Mouse (Mus musculus) left cerebral cortex, postnatal 36 days (tissue): ENCODE data around the gene Golga2. TPM values are rescaled to one million over a fixed set of nuclear protein-coding genes. Genes with fewer than 3 reads are reported as not detected.
"Not testable (repeated sequence)": the region's sequence is repeated elsewhere in the genome, so short reads cannot be mapped to it uniquely, and the experiment has no call there.

ENCODE experiments used
- DNase-seq, 2 experiments: peaks; one replicate each; pipeline ENCODE4 v3.0.0; 2021 to 2022; ENCODE audit warnings: low spot score in 2 of 2, mixed read lengths in 1 of 2
- intact Hi-C: fragments of 180-260 bp; cut with DNase I; formaldehyde crosslinking; loops from one replicate; pipeline ENCODE4 v1.15.1; 2025
- total RNA-seq, 2 experiments: library from RNA; stranded (reverse); gene quantifications; 2 replicates each; pipeline ENCODE4 v1.2.3; 2021

Gene Golga2
- total RNA-seq, 2 experiments from 2014 or later, result 83.4 to 89.9 TPM

DNA sequence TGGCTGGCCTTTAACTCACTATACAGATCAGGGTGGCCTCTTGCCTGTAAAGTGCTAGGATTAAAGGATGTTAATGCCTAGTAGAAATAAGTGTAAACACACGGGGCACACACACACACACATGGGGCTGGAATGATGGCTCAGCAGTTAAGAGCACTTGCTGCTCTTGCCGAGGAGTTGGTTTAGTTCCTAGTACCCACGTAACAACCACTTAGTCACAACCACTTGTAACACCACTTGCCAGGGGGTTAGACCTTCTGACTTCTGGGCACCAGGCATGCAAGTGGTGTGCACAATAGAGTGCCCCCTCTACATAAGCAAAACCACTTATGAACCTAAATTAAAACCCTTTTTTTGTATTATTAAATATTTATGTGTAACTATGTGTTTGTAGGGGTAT, 3.2 kb upstream of the Golga2 start:
- intact Hi-C loops, result no loop called here

DNA sequence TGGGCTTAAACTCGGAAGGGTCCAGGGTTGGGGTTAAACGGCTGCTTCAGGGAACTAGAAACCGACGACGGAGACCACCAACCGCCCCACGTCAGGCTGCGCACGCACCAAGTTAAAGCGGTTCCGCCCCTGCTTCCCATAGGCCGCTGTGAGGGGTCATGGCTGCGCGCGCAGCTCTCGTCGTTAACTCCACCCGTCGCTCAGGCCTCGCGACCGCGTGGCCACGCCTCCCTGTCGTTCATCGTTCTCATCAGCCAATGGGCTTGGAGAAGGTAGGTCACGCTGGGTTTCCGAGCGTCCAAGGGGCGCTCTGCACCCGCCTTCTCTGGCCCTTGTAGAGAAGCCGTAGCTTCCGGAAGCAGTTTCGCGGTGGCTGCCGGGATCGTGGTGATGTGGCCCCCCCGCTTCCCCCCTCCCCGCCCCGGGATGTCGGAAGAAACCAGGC, 761 bp downstream of the Golga2 start, which contains the start of gene Swi5:
Gene Swi5, minus strand, starts transcription at position 153 of the 445 bp plus-strand sequence.
- DNase-seq, result peak; percentile 96 to 97
- intact Hi-C loops, result loop anchor here (5.0 kb wide), 1 partner anchor 151 kb away; no protein-coding TSS in a partner anchor

More for the DNA sequence above, 3.2 kb upstream of the Golga2 start:
- no peak for DNase-seq

DNA sequence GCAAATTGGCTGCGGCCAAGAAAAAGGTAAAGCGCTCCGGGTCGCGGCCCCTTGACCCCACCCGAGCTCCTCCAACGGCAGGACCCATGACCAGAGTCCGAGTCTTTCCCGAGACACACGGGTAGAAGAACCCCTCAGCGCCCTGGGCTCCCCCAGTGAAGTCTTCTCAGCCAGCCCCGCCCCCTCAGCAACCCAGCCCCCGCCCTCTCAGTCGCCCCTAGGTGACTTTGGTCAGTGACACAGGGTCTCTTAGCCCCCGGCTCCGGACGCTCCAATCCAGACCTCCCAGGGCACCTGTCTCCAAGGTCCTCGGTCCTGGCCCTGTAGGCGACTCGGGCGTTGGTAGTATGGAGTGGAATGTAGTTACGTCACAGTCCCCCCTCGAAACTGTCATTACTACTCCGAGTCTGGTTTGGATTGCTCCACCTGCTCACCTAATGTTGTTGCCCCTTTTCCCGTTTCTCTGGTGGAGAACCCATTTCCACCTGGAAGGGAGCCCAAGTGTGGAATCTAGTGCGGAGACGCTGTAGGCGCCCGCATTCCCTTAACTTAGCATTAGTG, 1.3 kb downstream of the Golga2 start:
- no peak for DNase-seq
- intact Hi-C loops, result loop anchor here (5.0 kb wide), 1 partner anchor 151 kb away; no protein-coding TSS in a partner anchor

DNA sequence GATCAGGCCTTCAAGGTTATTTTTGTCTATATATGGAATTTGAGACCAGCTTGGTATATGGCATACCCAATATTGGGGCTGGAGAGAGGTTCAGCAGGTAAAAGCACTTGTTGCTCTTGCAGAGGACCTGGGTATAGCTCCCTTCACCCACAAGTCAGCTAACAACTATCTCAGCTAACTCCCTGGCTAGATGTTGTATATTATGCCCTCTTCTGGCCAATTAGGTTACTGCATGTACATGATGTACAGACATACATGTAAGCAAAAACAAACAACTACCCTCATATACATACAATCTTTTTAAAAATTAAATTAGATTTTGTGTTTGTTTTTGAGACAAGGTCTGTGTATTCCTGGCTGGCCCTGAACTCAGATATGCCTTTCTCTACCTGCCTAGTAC, 2.4 kb downstream of the Golga2 start:
- no peak for DNase-seq
- intact Hi-C loops, result loop anchor here (5.0 kb wide), 1 partner anchor 152 kb away; no protein-coding TSS in a partner anchor

DNA sequence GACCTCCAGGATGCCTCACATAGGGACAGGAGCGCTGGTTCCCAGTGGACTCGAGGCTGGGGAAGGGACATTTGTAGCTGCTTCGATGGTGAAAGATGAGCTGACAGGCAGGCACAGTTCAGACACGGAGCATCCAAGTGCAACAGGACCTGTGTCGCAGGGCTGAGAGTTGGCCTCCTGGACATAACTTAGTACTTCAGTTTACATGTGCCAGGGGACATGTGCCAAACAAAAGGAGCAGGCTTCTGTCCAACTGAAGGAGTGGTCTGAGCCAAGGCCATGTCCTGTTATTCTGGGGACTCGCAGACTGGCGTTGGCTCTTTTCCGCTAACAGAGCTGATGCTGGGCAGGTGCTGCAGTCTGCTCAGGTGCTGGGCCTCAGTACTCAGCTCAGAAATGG, 7.2 kb downstream of the Golga2 start:
- DNase-seq, result no peak
- intact Hi-C loops, result no loop called here

DNA sequence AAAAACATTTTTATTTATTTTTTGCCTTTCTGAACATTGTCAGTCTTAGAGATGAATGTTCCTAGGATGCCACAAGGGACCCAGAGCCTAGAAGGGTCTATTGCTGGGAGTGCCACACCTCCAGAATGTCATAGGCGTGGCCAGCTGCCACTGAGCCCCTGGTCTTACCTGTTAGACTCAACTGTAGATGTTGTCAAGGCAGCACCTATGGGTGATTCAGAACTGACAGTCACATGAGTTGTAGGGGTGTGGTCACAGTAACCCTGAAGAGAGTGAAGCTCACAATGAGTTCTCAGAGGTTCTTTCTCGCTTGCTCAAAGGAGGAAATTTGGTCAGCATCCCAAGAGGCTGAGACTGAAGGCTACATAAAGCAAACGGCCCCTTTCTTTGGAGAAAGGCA, 8.1 kb downstream of the Golga2 start:
- intact Hi-C loops, result no loop called here
- no peak for DNase-seq

DNA sequence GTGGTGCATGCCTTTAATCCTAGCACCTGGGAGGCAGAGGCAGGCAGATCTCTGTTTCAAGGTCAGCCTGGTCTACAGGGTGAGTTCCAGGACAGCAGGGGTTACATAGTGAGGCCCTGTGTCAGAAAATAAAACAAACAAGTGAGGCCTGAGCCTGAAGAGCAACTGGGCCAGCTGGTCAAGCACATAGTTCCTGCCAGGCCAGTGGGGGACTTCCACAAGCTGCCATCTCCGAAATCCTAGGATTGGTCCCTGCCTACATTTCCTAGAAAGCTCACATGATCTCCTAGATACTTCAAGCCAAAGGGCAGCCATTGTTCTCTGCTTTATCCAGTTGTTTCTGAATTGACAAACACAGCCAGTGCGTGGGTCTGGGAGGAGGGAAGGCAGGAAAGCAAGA, 8.7 kb downstream of the Golga2 start:
- intact Hi-C loops, DNase-seq: not testable (repeated sequence)

DNA sequence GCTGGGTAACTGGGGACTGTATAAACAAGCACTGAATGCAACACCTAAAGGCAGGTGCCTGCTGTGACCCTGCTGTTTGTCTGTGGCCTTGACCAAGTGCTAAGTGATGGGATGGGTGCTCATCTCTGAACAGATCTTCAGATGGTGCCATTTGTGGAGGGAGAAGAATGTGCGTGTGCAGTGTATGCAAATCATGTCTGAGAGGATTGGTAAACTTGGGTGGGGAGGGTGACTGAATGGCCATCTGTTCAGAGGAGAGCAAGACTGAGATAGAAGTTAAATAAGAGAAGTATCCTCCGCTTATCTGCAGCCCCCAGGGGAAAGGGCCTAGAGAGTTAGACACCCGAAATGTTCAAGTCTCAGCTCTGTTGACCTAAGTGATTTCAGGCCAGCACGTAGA, 12.3 kb downstream of the Golga2 start:
- DNase-seq, result peak in 1 of 2 experiments; percentile 27
- intact Hi-C loops, result no loop called here

DNA sequence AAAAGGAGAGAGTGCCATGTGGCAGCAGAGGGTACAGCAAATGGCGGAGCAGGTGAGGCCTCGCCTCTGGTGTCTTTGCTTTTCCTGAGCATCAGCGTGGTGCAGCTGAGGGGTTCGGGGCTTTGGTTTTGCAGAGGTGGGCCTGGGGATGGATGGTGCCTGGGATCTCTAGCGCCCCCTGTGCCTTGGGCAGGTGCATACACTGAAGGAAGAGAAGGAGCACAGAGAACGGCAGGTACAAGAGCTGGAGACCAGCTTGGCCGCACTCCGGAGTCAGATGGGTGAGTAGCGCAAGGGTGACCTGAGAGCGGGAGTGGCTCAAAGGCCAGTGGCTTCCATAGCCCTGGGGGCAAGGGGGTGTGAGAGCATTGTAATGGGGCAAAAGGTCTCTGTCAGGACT, 15.8 kb downstream of the Golga2 start:
- intact Hi-C loops, result no loop called here
- DNase-seq, result no peak

DNA sequence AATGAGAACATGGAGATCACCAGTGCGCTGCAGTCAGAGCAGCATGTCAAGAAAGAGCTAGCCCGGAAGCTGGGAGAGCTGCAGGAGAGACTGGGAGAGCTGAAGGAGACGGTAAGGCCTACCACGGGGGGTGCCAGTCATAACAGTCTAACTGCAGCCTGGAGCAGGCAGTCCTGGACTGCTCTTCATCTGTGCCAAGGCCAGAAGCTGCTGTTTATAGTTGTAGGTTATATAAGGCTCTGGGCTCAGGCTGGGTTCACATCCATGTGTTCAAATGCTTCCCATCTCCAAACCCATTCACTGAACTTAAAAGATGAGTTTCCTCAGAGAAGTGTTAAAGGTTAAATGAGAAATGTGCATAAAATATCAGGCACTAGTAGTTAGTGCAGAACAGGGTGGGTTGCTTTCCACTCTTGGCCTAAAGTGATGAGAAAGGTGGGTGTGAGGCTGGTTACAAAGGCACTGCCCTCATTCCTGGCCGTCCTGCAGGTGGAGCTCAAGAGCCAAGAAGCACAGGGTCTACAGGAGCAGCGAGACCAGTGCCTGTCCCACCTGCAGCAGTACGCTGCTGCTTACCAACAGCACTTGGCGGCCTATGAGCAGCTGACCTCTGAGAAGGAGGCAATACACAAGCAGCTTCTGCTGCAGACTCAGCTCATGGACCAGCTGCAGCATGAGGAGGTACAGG, 17.1 kb downstream of the Golga2 start:
- intact Hi-C loops, result no loop called here
- peak; percentile 72 to 75 for DNase-seq

DNA sequence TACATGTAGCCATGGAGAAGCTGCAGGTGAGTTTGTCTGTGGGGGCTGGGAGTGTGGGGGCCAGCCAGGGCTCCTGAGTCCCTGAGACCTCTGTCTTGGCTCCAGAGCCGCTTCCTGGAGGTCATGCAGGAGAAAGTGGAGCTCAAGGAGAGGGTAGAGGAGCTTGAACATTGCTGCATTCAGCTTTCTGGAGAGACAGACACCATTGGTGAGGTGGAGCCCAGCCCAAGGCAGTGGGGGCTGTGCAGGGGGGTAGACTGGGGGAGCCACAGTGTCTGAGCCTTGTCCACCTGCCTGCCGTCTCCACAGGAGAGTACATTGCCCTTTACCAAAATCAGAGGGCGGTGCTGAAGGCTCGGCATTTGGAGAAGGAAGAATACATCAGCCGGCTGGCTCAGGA, 18.5 kb downstream of the Golga2 start:
- intact Hi-C loops, result no loop called here
- no peak for DNase-seq

DNA sequence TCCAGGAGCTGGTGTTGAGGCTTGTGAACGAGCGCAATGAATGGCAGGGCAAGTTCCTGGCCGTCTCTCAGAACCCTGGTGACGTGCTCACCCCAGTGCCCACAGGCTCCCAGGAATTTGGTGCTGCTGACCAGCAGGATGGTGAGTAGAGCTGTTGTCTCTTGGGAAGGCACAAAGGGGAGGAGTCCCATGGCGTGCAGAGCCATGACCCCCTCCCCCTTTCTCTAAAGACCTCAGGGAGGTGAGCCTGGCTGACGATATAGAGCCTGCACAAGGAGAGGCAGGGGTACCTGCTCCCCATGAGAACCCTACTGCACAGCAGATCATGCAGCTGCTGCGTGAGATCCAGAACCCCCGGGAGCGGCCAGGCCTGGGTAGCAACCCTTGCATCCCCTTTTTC, 19.0 kb downstream of the Golga2 start:
- no peak for DNase-seq
- intact Hi-C loops, result no loop called here

DNA sequence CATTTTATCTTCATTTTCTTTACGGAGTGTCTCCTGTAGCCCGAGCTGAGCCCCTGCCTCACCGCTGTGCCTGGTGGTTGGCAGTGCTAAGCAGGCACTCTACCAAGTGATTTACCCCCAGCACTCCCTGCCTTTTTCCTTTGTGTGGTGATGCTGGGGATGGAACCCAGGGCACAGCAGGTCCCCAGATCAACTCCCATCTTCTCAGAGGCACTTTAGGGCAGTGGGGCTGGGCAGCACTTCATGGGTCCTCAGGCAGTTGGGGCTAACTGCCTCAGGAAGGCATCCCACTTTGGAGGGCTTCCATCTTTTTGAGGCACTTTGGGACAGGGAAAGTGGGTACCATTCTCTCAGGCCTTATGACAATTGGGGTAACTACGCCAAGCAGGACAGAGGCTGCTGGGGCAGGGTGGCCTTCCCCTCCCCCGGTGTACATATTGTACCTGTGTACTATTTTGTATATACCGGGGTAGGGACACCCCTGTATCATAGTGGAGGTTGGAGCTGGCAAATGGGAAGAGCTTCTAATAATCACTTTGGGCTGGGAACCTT, 20.1 kb downstream of the Golga2 start:
- intact Hi-C loops, result no loop called here
- no peak for DNase-seq

DNA sequence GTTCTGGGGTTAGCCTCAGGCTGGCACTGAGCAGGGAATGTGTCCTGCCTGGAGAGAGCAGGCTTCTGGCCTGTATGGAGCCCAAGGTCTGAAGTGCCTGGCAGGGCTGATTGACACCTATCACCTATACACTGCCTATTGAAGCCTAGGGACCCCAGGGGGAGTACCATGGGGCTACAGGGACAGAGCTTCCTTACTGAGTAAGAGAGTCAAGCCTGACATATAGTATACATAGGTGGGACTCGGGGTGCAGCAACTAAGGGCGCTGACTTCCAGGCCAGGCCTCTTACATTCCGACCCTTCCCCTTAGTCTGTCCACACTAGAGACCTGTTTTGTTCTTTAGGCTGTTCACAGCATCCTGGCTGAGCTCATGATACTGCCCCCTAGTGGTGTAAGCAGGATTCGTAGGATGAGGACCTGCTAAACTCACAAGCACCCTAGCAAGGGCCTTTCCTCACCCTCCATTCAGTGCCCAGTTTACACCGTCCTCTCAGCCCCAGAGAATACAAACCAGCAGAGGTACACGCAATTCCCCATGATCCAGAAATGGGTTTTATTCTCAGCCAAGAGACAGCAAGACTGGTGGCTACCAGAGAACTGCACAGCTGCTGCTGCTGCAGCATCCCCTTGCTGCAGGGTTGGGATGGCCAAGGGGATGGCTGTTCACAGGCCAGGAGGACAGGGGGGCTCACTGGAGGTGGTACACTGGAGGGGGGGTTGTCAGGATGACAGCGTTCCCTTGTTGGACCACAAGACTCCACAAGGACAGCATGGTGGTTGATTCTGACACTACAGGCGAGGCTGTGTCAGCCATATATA, 21.0 kb downstream of the Golga2 start:
- peak in 1 of 2 experiments; percentile 70 for DNase-seq

DNA sequence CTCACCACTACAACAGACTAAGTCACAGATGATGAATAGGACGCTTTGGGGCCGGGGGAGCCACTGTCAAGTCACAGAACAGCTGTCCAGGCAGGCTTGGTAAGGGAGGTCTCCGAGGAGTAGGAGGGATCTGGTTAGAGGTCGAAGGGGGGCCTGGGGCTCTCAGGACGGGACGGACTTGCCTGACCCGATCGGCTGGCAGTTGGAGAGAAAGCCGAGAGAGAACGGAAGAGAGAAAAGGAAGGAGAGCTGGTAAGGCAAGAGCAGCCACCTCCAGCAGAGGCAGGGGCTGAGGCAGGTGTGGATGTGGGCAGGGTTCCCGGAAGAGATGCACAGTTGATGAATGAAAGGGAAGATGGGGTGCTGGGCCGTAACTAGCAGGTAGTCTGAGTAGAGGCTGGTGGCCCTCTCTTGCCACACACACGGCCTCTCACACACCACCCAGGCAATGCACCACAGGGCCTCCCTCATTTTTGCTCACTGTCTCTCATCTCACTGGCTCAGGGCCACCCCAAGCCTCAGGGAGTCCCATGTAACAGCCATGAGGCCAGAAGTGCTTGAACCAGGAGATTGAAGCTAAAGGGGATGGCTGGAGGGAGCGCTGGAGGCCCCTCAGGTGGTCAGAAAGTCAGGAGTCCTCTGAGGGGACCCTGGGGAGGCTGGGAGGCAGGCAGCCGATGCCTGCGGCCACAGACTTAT, 21.8 kb downstream of the Golga2 start:
- no peak for DNase-seq
- intact Hi-C loops, result no loop called here

More for the DNA sequence above, 21.0 kb downstream of the Golga2 start:
- intact Hi-C loops, result no loop called here

DNA sequence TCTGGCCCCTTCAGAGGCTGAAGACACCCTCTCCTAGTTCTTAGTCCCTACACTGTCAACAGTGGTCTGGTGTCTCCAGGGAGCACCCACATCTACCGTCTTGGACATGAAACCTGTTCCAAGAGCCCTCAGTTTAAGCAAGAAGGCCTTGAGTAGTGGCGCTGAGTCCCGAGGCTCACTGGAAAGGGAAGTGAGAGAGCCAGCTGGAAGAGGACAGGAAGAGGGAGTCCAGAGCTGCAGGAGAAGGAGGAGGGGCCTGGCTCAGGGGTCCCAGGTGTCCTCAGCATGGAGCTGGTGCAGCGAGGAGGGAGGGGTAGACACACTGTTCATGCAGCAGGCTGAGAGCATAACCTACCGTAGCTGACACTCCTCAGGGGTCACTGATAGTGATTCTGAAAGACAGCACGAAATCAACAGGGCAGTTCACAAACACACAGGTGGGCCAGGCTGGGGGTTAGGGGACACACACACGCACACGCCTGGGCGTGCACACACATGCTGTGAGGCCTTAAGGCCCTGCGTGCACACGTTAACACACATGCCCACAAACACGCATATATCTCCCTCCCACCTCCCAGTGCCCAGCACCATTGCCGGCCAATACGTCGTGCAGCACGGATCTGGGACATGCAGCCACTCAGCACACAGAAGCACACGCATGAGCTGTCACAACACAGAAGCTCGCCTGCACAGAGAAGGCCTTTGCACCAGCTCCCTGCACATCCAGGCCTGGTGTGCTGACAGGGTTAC, 23.1 kb downstream of the Golga2 start:
- DNase-seq, result no peak
- intact Hi-C loops, result no loop called here

DNA sequence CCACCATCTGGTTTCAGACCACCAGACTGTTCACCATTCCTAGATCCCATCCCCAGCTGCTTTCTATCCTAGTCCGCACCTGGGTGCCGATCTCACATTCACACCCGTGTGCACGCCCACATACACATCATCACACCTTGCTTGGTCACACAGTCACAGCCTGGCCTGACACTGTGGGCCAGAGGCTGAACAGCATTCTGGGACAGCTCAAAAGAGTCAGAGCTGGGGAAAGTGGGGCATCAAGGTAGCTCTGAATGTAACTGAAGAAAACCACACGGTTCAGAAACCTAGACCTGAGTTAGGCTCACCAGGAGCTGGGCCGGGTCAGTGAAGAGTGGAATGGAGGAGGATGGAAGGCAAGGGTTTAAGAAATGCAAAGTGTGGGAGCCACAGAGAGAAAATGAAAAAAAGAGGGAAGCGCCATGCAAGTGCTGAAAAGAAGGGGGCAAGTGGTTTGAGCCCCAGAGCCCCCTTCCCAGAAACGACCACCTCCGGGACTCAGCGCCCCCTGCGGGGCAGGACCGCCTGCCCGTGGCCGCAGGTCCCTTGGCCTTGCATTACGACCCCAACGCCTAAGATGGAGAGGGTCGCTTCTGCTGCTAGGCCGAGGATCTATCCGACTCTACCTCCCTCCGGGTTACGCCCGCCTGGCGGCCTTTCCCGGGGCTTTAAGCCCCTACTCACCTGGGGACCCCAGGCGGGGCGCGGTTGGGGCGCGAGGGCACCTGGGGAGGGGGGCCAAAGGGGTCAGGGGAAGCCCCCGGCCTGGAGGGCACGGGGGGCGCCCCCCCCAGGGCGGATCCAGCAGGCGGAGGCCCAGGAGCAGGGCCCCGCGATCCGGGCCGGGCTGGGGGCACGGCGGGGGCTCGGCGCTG, 24.5 kb downstream of the Golga2 start:
- intact Hi-C loops, result no loop called here
- DNase-seq, result no peak
